Mouse (Mus musculus): Measurements from ENCODE around the gene Kiss1r. TPM values are rescaled to one million over a fixed set of nuclear protein-coding genes. Genes with fewer than 3 reads are reported as not detected.

The Kiss1r gene
- polyA plus RNA-seq, 1 experiment from 2014 or later = 0.37 TPM

DNA sequence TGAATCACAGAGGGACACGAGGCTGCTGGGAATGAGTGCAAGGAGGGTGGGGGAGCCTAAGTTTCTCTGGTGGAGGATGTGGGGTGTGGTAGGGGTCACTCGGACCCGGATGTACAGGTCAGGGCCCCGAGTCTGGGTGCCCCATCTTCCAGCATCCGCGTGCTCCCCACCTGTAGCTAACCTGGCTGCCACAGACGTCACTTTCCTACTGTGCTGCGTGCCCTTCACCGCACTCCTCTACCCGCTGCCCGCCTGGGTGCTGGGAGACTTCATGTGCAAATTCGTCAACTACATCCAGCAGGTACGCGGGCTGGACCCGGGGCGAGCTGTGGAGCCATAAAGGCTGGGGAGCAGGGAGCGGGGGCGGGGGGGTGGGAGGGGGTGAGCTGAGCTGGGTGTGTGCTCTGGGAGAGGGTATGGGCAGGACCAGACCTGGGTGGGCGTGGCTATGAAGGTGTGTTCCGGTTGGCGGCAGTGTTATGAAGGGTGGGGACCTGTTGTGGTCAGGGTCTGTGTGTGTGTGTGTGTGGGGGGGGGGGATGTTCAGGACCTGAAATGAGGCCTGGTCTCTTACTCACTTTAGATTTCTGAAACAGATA, 2.6 kb downstream of the Kiss1r start:
- Histone ChIP-seq H3K4me1 (peaks cover 77% of the 10 kb centered on the region), H3K27ac (replicated peaks) (no peak overlapping the region), H3K36me3 (replicated peaks) (no peaks in the 10 kb centered on the region; the same call in 1 of the 2 replicates), H3K4me3 (peak overlapping the region; percentile 89), H3K27me3 (replicated peaks; ENCODE audit: low read depth, poor library complexity, severe bottlenecking) (peaks cover 72% of the 10 kb centered on the region), H3K9me3 (0 out of 2 replicates have a peak, but pooled peaks cover 4% of the 10 kb centered on the region)
- no peak for DNase-seq (ENCODE audit: low spot score)
- WGBS = 2% methylated on average over 21 of the region's 21 CpGs

GRCm38 (mm10) chr10:79920056-79920890, 3.5 kb downstream of the Kiss1r start:
- H3K9me3 ChIP-seq = 0 out of 2 replicates have a peak, but pooled peaks cover 4% of the 10 kb centered on the region
- peaks cover 72% of the 10 kb centered on the region for H3K27me3 ChIP-seq (replicated peaks; ENCODE audit: low read depth, poor library complexity, severe bottlenecking)
- no peak for DNase-seq (ENCODE audit: low spot score)
- H3K4me1 ChIP-seq = peaks cover 72% of the 10 kb centered on the region
- 16% methylated on average over 26 of the region's 26 CpGs for WGBS
- no peak overlapping the region; the same call in 1 of the 2 replicates for H3K27ac ChIP-seq (replicated peaks)
- H3K4me3 ChIP-seq = peak overlapping the region; percentile 89
- no peaks in the 10 kb centered on the region for H3K36me3 ChIP-seq (replicated peaks)

- Histone ChIP-seq H3K4me1 (peaks cover 72% of the 10 kb centered on the region), H3K4me3 (peak within 1 kb of the TSS; percentile 89), H3K27ac (replicated peaks) (peak within 1 kb of the TSS; percentile 24; the same call in 1 of the 2 replicates), H3K9me3 (0 out of 2 replicates have a peak, but pooled peaks cover 4% of the 10 kb centered on the region), H3K36me3 (replicated peaks) (no peaks in the 10 kb centered on the region), H3K27me3 (replicated peaks; ENCODE audit: low read depth, poor library complexity, severe bottlenecking) (peaks cover 72% of the 10 kb centered on the region)
- DNase-seq (ENCODE audit: low spot score) = peak; percentile 43
- WGBS = 4% methylated on average over 41 of the region's 41 CpGs
Measured at GRCm38 (mm10) chr10:79920958-79921535, 4.3 kb downstream of the Kiss1r start, which contains the start of gene R3hdm4. Gene R3hdm4 (minus strand): TSS chr10:79921208.

- under 1% methylated on average over 34 of the region's 34 CpGs for WGBS
- Histone ChIP-seq H3K27me3 (replicated peaks; ENCODE audit: low read depth, poor library complexity, severe bottlenecking) (peaks cover 72% of the 10 kb centered on the region), H3K27ac (replicated peaks) (peak overlapping the region; percentile 24; the same call in 1 of the 2 replicates), H3K4me3 (peak overlapping the region; percentile 89), H3K9me3 (0 out of 2 replicates have a peak, but pooled peaks cover 4% of the 10 kb centered on the region), H3K36me3 (replicated peaks) (no peaks in the 10 kb centered on the region), H3K4me1 (peaks cover 72% of the 10 kb centered on the region)
- DNase-seq (ENCODE audit: low spot score) = peak; percentile 58
Measured at GRCm38 (mm10) chr10:79921572-79921971, 4.8 kb downstream of the Kiss1r start.

GRCm38 (mm10) chr10:79924998-79925784, 8.4 kb downstream of the Kiss1r start:
- Histone ChIP-seq H3K4me3 (peak overlapping the region; percentile 79; the same call in 1 of the 2 replicates), H3K4me1 (peaks cover 68% of the 10 kb centered on the region), H3K27me3 (replicated peaks; ENCODE audit: low read depth, poor library complexity, severe bottlenecking) (peaks cover 40% of the 10 kb centered on the region), H3K27ac (replicated peaks) (no peak overlapping the region), H3K9me3 (0 out of 2 replicates have a peak, but pooled peaks cover 4% of the 10 kb centered on the region), H3K36me3 (replicated peaks) (peaks cover 6% of the 10 kb centered on the region)
- peak; percentile 93 for DNase-seq (ENCODE audit: low spot score)
- 12% methylated on average over 29 of the region's 29 CpGs for WGBS

- DNase-seq (ENCODE audit: low spot score) = no peak
- Histone ChIP-seq H3K4me1 (peaks cover 68% of the 10 kb centered on the region), H3K4me3 (peak overlapping the region; percentile 79), H3K9me3 (0 out of 2 replicates have a peak, but pooled peaks cover 4% of the 10 kb centered on the region), H3K36me3 (replicated peaks) (peaks cover 13% of the 10 kb centered on the region), H3K27ac (replicated peaks) (peak overlapping the region; percentile 94), H3K27me3 (replicated peaks; ENCODE audit: low read depth, poor library complexity, severe bottlenecking) (peaks cover 33% of the 10 kb centered on the region)
- 10% methylated on average over 15 of the region's 15 CpGs for WGBS
Measured at GRCm38 (mm10) chr10:79925785-79926490, 9.2 kb downstream of the Kiss1r start.

DNA sequence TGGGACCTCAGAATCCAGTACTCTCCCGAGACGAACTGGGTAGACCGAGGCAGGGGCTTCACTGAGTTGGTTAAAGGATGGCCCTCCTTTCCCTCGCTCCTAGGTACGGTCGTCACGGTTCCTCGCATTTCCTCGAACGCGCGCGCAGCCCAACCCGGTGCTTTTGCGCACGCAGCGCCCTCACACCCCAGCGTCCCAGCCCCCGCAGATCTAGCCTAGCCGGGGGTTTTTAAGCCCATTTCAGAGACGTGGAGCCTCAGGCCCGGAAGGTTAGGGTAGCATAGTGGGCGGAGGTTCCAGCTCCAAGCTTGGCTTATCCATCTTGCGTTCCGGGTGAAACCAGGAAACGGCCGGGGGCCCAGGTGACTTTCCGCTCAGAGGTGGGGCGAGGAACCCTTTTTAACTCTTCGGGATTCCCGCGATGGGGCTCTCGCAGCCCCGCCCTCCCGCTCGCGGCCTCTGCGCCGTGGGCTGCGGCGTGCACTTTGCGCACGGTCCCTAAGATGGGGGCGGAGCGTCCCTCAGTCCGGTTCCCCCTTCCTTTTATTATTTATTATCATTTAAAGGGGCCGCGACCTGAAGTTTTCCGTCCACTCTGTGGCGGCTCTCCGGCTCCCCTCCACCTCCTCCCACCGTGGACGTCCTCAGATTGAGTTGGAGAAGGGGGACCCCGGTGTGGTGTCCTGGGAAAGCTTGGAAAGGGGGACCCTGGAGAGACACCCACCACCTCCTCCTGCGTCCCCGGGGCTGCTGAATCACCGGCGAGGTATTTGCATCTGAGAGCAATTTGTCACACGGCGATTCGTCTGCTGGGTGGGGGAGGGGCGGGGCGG, 9.9 kb downstream of the Kiss1r start, which contains the start of gene Arid3a:
Arid3a (plus strand) TSS at position 553 of the 833 bp plus-strand sequence.
- H3K4me1 ChIP-seq = peaks cover 68% of the 10 kb centered on the region
- under 1% methylated on average over 63 of the region's 63 CpGs for WGBS
- peak within 1 kb of the TSS; percentile 79 for H3K4me3 ChIP-seq
- peak; percentile 95 for DNase-seq (ENCODE audit: low spot score)
- H3K9me3 ChIP-seq = 0 out of 2 replicates have a peak, but pooled peaks cover 4% of the 10 kb centered on the region
- H3K27me3 ChIP-seq (replicated peaks; ENCODE audit: low read depth, poor library complexity, severe bottlenecking) = peaks cover 25% of the 10 kb centered on the region
- H3K36me3 ChIP-seq (replicated peaks) = peaks cover 21% of the 10 kb centered on the region
- H3K27ac ChIP-seq (replicated peaks) = peak within 1 kb of the TSS; percentile 94

DNA sequence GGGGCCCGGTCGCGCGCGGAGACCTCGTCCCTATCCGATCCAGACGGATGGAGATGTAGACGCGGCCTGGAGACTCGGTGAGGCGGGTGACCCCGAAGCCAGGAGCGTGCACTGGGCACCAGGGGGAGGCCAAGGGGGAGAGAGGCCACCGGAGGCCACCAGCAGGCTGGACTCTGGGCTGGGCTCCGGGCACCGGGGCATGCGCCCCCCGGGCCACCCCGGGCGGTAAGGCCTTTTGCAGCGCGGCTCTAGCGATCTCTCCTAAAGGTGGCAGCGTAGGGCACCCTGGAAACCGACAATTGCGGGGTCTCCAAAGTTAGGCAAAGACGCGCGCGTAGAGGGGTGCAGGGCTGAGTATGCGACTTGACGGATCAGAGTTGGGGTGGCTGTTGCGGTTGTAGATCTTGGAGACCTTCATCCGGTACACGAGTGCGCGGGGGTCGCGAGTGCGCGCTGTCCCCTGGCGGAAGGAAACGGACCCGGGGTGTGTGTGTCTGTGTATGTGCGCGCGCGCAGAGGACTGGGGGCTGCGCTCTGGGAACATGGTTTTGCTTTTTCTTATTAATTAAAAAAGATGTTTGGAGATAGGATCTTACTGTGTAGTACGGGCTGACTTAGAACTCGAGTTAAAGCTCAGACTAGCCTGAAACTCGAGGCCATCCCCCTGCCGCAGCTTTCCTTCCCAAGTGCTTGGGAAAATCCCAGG, 10.7 kb downstream of the Kiss1r start:
- Histone ChIP-seq H3K4me1 (peaks cover 73% of the 10 kb centered on the region), H3K4me3 (peak overlapping the region; percentile 79), H3K27ac (replicated peaks) (peak overlapping the region; percentile 94), H3K9me3 (0 out of 2 replicates have a peak, but pooled peaks cover 1% of the 10 kb centered on the region), H3K27me3 (replicated peaks; ENCODE audit: low read depth, poor library complexity, severe bottlenecking) (peaks cover 18% of the 10 kb centered on the region), H3K36me3 (replicated peaks) (peaks cover 29% of the 10 kb centered on the region)
- WGBS = under 1% methylated on average over 54 of the region's 54 CpGs
- peak; percentile 85 for DNase-seq (ENCODE audit: low spot score)

DNA sequence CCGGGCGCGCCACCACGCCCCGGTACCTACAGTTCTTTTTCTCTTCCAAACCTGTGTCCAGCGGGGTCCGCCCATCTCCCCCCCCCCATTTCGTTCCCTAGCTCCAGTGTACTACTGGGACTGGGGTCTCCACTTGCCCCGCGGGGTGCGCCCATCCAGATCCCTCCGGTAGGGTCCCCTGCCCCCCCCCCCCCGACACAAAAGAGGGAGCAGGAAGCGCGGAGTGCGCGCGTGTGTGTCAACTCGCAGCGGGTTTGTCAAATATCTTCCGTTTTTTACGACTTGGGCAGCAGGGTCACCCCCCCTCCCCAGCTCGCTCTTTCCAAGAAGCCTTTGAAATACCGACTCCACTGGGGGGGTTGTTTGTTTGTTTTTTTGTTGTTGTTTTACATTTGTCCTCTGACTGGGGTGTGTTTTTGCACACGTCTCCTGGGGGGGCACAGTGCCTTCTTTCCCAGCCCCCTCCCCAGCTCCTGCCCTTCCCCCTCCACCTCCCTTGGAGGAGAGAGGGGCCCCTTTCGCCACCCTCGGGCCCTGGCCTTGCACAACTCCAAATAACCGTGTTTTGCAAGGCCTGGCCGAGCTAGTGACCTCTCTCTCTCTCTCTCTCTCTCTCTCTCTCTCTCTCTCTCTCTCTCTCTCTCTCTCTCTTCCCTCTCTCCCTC, 11.4 kb downstream of the Kiss1r start:
- Histone ChIP-seq H3K27ac (replicated peaks) (peak overlapping the region; percentile 94), H3K27me3 (replicated peaks; ENCODE audit: low read depth, poor library complexity, severe bottlenecking) (peaks cover 11% of the 10 kb centered on the region), H3K36me3 (replicated peaks) (peaks cover 36% of the 10 kb centered on the region), H3K4me3 (peak overlapping the region; percentile 79), H3K9me3 (no peaks in the 10 kb centered on the region), H3K4me1 (peaks cover 79% of the 10 kb centered on the region)
- WGBS = under 1% methylated on average over 29 of the region's 29 CpGs
- peak; percentile 69 for DNase-seq (ENCODE audit: low spot score)

Measured in embryonic facial prominence, embryonic 10.5 days (tissue).